Mouse (Mus musculus) brain, embryonic 14.5 days (tissue): Measurements from ENCODE around the gene Hoxd10.

Experiments used
- CTCF ChIP-seq: fragments of 200-500 bp; IDR thresholded peaks from 2 replicates; pipeline ENCODE4 v1.5.1; 2012; ENCODE audit warnings: inconsistent platforms, mild to moderate bottlenecking, moderate library complexity, borderline replicate concordance; ENCODE audit not compliant: insufficient read depth, insufficient read length; ENCODE audit errors: extremely low read depth
- POLR2A ChIP-seq: fragments of 200-500 bp; IDR thresholded peaks from 2 replicates; pipeline ENCODE4 v1.6.1; 2012; ENCODE audit warnings: mild to moderate bottlenecking, inconsistent platforms, borderline replicate concordance; ENCODE audit not compliant: poor library complexity, insufficient read depth, insufficient read length, severe bottlenecking; ENCODE audit errors: extremely low read depth

- TF ChIP-seq CTCF (no peak), POLR2A (no peak)
These were observed 6.6 kb upstream of the Hoxd10 start for GRCm38 (mm10) chr2:74685059-74685603.
